In genomic region chr11:43783772-43784171, GRCm38 (mm10) we compare ENCODE assay signal across 8 mouse cellular contexts. TPM values are rescaled to one million over a fixed set of nuclear protein-coding genes. Genes with fewer than 3 reads are reported as not detected.
DNase-seq lines count a peak whose midpoint lies in the region; ATAC-seq and TF ChIP-seq lines count a peak whose summit lies in the region.

No protein-coding gene starts in this region.

- H3K4me1 ChIP-seq in kidney, embryonic 16.5 days (ENCODE audit: insufficient read depth, low read length): no peaks in the 10 kb centered on the region
- H3K4me1 ChIP-seq in limb, embryonic 13.5 days: no peaks in the 10 kb centered on the region
- H3K4me1 ChIP-seq in neural tube, embryonic 11.5 days (ENCODE audit: control insufficient read depth, insufficient read depth, low read length): no peaks in the 10 kb centered on the region
- H3K4me1 ChIP-seq in testis, adult 2 months (ENCODE audit: control insufficient read depth, insufficient read depth, low read length): no peaks in the 10 kb centered on the region

- no peak overlapping the region for H3K4me2 ChIP-seq in kidney, embryonic 16.5 days (replicated peaks; ENCODE audit: low read depth, low read length)
- H3K4me2 ChIP-seq in limb, embryonic 13.5 days (replicated peaks): no peak overlapping the region
- no peak overlapping the region for H3K4me2 ChIP-seq in neural tube, embryonic 11.5 days (ENCODE audit: low read depth)

- TF ChIP-seq CTCF in testis, adult 2 months (IDR thresholded peaks at IDR 0.05; ENCODE audit: control insufficient read depth, insufficient read depth, insufficient replicate concordance, low read depth, low read length): peak; percentile 84; the same call in 1 of the 2 replicates

- H3K36me3 ChIP-seq in kidney, embryonic 16.5 days (ENCODE audit: insufficient read depth, low read length): no peaks in the 10 kb centered on the region
- no peaks in the 10 kb centered on the region for H3K36me3 ChIP-seq in limb, embryonic 13.5 days
- H3K36me3 ChIP-seq in neural tube, embryonic 11.5 days (ENCODE audit: control insufficient read depth, insufficient read depth, low read length): no peaks in the 10 kb centered on the region
- no peaks in the 10 kb centered on the region for H3K36me3 ChIP-seq in testis, adult 2 months (ENCODE audit: control insufficient read depth, insufficient read depth, low read length)

- TF ChIP-seq POLR2A in testis, adult 2 months (IDR thresholded peaks at IDR 0.05; ENCODE audit: control insufficient read depth, low read depth, low read length): no peak

- H3K9ac ChIP-seq in kidney, embryonic 16.5 days (replicated peaks; ENCODE audit: low read length): no peak overlapping the region
- H3K9ac ChIP-seq in limb, embryonic 13.5 days: no peak overlapping the region
- H3K9ac ChIP-seq in neural tube, embryonic 11.5 days (ENCODE audit: low read length): no peak overlapping the region

- no peak overlapping the region for H3K27ac ChIP-seq in kidney, embryonic 16.5 days (ENCODE audit: low read length)
- no peak overlapping the region for H3K27ac ChIP-seq in limb, embryonic 13.5 days
- H3K27ac ChIP-seq in neural tube, embryonic 11.5 days (ENCODE audit: low read depth, low read length): no peak overlapping the region
- no peak overlapping the region for H3K27ac ChIP-seq in testis, adult 2 months (ENCODE audit: control insufficient read depth, insufficient read depth, low read depth, low read length)

- peak; percentile 75 for ATAC-seq in kidney, embryonic 16.5 days (ENCODE audit: low FRiP score, low TSS enrichment)
- ATAC-seq in limb, embryonic 13.5 days (ENCODE audit: low FRiP score, low read depth): peak; percentile 57; the same call in 1 of the 2 replicates
- ATAC-seq in neural tube, embryonic 11.5 days (ENCODE audit: insufficient read depth, low FRiP score, low TSS enrichment): peak; percentile 65; the same call in 1 of the 2 replicates

- no peaks in the 10 kb centered on the region for H3K9me3 ChIP-seq in kidney, embryonic 16.5 days (ENCODE audit: low read length)
- H3K9me3 ChIP-seq in limb, embryonic 13.5 days: no peaks in the 10 kb centered on the region
- H3K9me3 ChIP-seq in neural tube, embryonic 11.5 days (ENCODE audit: control insufficient read depth, low read length): no peaks in the 10 kb centered on the region

- no peaks in the 10 kb centered on the region for H3K27me3 ChIP-seq in kidney, embryonic 16.5 days (ENCODE audit: insufficient read depth, low read length)
- H3K27me3 ChIP-seq in limb, embryonic 13.5 days: no peaks in the 10 kb centered on the region
- no peaks in the 10 kb centered on the region for H3K27me3 ChIP-seq in neural tube, embryonic 11.5 days (ENCODE audit: control insufficient read depth, insufficient read depth, low read length)
- no peaks in the 10 kb centered on the region for H3K27me3 ChIP-seq in testis, adult 2 months (ENCODE audit: control insufficient read depth, insufficient read depth, low read length)

- WGBS in kidney, embryonic 16.5 days: 11% methylated on average over 2 of the region's 2 CpGs
- 3% methylated on average over 2 of the region's 2 CpGs for WGBS in limb, embryonic 13.5 days
- 16% methylated on average over 2 of the region's 2 CpGs for WGBS in neural tube, embryonic 11.5 days

- H3K4me3 ChIP-seq in kidney, embryonic 16.5 days (ENCODE audit: low read length): no peak overlapping the region
- H3K4me3 ChIP-seq in limb, embryonic 13.5 days: no peak overlapping the region
- H3K4me3 ChIP-seq in neural tube, embryonic 11.5 days (ENCODE audit: low read depth, low read length): no peak overlapping the region
- H3K4me3 ChIP-seq in testis, adult 2 months (ENCODE audit: control insufficient read depth, low read depth, low read length): no peak overlapping the region

- DNase-seq in 416B (ENCODE audit: low read depth): peak; percentile 42
- DNase-seq in adrenal gland, adult 2 months: peak; percentile 76
- peak; percentile 76 for DNase-seq in embryo, embryonic 11 days
- peak; percentile 40 to 64 for DNase-seq in gastrocnemius, postnatal 4 days (ENCODE audit: low spot score in 2 of 2)
- peak; percentile 78 for DNase-seq in neural tube, embryonic 11.5 days (ENCODE audit: low spot score)

RNA-seq across cellular contexts. Expression of gene Ttc1, which starts 36.0 kb away (rescaled TPM):
- total RNA-seq in adrenal gland, adult 2 months (2021): 10 to 100 TPM; 53.5 to 59.2 TPM
- 3.0 and 3.8 TPM in 2 replicates for polyA plus RNA-seq in adrenal gland, adult 2 months (2012; rRNA removed)
- 10 to 100 TPM; 46.4 to 51.3 TPM for total RNA-seq in gastrocnemius, postnatal 4 days (2021)
- 69.6 and 71.0 TPM in 2 replicates for polyA plus RNA-seq in kidney, embryonic 16.5 days (2015; fragmentation: Nextera tagmentation; extraction: Ambion mirVana)
- polyA plus RNA-seq in limb, embryonic 13.5 days (2015; fragmentation: Nextera tagmentation; extraction: Ambion mirVana): 77.2 and 80.4 TPM in 2 replicates
- polyA plus RNA-seq in neural tube, embryonic 11.5 days (2014; fragmentation: Nextera tagmentation; extraction: Ambion mirVana): 88.0 and 89.2 TPM in 2 replicates
- polyA plus RNA-seq in testis, adult 2 months (2012; rRNA removed): 38.6 and 44.9 TPM in 2 replicates
